Mouse (Mus musculus): ENCODE data around the gene Cntn4. TPM values are rescaled to one million over a fixed set of nuclear protein-coding genes. Genes with fewer than 3 reads are reported as not detected.
A peak's percentile ranks its signal among the peaks of the same experiment; 100 is the strongest.

The Cntn4 gene
- total RNA-seq (2014; rRNA removed) (15.2 and 23.3 TPM in 2 replicates), polyA plus RNA-seq (2015; fragmentation: Nextera tagmentation; extraction: Ambion mirVana) (9.1 and 13.9 TPM in 2 replicates)

DNA sequence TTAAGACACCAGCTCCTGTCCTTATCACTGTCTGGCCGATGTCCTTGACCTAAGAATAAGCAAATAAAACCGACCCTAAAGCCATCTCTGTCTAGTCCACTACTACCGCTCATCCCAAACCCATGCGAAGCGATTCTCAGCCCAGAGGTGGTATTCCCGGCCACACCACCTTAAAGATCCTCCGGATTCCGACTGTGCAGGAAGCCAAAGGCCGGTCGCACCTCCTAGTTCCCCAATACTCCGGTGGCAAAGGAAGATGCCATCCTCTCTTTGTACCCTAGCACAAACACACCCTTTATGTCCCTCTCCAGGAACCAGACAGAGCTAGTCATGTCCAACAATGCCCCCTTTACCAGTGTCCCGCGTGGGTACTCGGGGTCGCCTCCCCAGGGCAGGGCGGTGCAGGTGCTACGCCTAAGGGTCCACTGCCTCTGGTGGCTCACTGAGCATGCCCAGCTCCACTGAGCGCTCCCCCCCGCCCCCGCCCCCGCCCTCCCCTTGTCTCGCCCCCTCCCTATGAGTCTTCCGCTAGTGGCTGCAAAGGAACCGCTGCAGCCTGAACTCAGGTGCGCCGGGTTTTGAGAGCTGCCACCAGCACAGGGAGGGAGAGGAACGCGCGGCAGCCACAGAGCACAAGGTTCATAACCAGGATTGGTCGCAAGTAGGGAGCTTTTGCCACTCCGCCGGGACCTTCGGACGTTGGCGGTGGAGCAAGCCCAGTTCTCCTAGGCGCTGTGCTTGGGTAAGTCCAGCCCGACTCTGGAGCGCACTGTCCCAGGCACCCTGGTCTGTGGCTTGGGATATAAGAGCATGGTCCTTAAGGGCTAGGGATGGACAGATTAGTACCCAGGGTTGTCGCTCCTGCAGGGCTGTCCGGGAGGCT is at the start of gene Cntn4:
TSS of gene Cntn4 (plus strand) at position 512 of the 883 bp plus-strand sequence.
- 3% methylated on average over 40 of the region's 40 CpGs for WGBS
- H3K27ac ChIP-seq (ENCODE audit: low read depth, low read length): 0 out of 2 replicates have a peak within 1 kb of the TSS, but pooled peaks have one; percentile 40

DNA sequence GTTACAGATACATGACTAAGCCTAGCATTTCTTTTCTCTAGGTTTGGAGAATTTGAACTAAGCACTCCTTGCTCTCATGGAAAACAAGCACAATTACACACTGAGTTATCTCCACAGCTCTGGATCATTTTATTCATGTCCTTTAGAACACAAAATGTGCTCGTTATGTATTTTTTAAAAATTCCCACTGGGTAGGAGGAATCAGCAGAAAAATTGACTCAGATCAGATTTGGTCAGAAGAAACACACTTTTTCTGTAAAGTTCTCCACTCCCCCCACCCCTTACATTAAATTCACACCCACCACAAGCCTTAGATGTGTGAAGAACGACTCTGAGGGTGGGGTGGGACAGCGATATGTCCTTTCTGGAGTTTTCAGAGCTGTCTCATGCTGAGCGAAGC is 3.2 kb upstream of the Cntn4 start:
- TF ChIP-seq CTCF (IDR thresholded peaks at IDR 0.05; ENCODE audit: low read depth): no peak
- Histone ChIP-seq H3K27me3 (ENCODE audit: insufficient read depth, low read length) (peaks cover 8% of the 10 kb centered on the region), H3K9ac (no peak overlapping the region), H3K9me3 (ENCODE audit: low read length) (no peaks in the 10 kb centered on the region), H3K4me1 (ENCODE audit: insufficient read depth) (no peaks in the 10 kb centered on the region), H3K27ac (ENCODE audit: low read depth, low read length) (no peak overlapping the region), H3K4me2 (ENCODE audit: low read depth) (no peak overlapping the region), H3K4me3 (ENCODE audit: low read depth, low read length) (no peak overlapping the region), H3K36me3 (ENCODE audit: insufficient read depth) (no peaks in the 10 kb centered on the region)
- ATAC-seq: no peak
- no peak for DNase-seq
- WGBS: 74% methylated on average over 4 of the region's 4 CpGs

More for the DNA sequence above, at the start of gene Cntn4:
- peak within 1 kb of the TSS; percentile 80 for H3K4me2 ChIP-seq (ENCODE audit: low read depth)
- ATAC-seq: peak; percentile 92
- peaks cover 12% of the 10 kb centered on the region for H3K27me3 ChIP-seq (ENCODE audit: insufficient read depth, low read length)
- no peaks in the 10 kb centered on the region for H3K36me3 ChIP-seq (ENCODE audit: insufficient read depth)
- no peaks in the 10 kb centered on the region for H3K9me3 ChIP-seq (ENCODE audit: low read length)
- H3K4me1 ChIP-seq (ENCODE audit: insufficient read depth): no peaks in the 10 kb centered on the region
- TF ChIP-seq CTCF (IDR thresholded peaks at IDR 0.05; ENCODE audit: low read depth): 0 out of 2 replicates have a peak, but pooled peaks have one; percentile 13
- peak within 1 kb of the TSS; percentile 54 for H3K4me3 ChIP-seq (ENCODE audit: low read depth, low read length)
- DNase-seq: peak; percentile 58
- peak within 1 kb of the TSS; percentile 61 for H3K9ac ChIP-seq

DNA sequence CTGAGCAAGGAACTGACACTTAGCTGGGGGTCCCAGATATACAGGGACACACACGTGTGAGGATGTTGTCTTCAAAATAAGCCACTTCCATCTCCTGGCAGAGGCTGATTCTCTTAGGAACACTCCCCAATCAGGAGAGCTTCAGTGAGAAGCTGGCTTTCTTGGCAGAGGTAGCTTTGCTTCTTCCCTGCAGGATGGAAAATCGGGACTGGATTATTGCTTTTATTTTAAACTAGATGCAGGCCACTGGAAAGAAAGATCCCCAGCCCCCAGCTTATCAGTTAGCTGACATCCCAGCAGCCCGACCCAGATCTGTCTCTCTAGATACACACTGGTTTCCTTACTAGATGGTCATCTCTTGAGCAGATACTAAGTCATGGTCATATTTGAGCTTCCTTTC is 2.4 kb upstream of the Cntn4 start:
- ATAC-seq (no peak), DNase-seq (peak; percentile 7)
- no peak for TF ChIP-seq CTCF (IDR thresholded peaks at IDR 0.05; ENCODE audit: low read depth)
- Histone ChIP-seq H3K27me3 (ENCODE audit: insufficient read depth, low read length) (peaks cover 12% of the 10 kb centered on the region), H3K4me1 (ENCODE audit: insufficient read depth) (no peaks in the 10 kb centered on the region), H3K27ac (ENCODE audit: low read depth, low read length) (no peak overlapping the region), H3K4me2 (ENCODE audit: low read depth) (no peak overlapping the region), H3K9me3 (ENCODE audit: low read length) (no peaks in the 10 kb centered on the region), H3K4me3 (ENCODE audit: low read depth, low read length) (no peak overlapping the region), H3K36me3 (ENCODE audit: insufficient read depth) (no peaks in the 10 kb centered on the region), H3K9ac (no peak overlapping the region)
- WGBS: 35% methylated on average over 3 of the region's 3 CpGs

DNA sequence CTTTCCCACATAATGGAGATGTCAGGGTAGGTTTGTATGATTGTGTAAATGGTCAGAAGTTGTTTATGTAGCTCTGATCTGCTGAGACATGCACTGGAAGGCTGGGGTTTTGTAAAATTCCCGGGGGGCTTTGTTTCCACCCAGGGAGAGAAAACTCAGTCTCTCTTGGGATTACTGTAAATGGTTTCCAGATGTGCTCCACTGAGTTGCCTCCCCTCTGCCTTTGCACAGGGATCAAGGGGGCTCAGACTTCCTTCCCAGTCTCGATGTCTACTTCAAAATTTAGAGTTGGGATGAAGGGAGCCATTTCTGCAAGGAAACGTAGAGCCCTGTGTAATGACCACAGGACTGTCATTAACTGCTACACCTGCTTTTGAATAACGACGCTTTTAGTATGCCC is 823 bp upstream of the Cntn4 start:
- no peak for TF ChIP-seq CTCF (IDR thresholded peaks at IDR 0.05; ENCODE audit: low read depth)
- H3K4me2 ChIP-seq (ENCODE audit: low read depth): peak overlapping the region; percentile 80
- H3K9ac ChIP-seq: peak overlapping the region; percentile 61
- no peaks in the 10 kb centered on the region for H3K9me3 ChIP-seq (ENCODE audit: low read length)
- ATAC-seq: no peak
- H3K4me3 ChIP-seq (ENCODE audit: low read depth, low read length): peak overlapping the region; percentile 54
- H3K27me3 ChIP-seq (ENCODE audit: insufficient read depth, low read length): peaks cover 12% of the 10 kb centered on the region
- 22% methylated on average over 5 of the region's 5 CpGs for WGBS
- DNase-seq: peak; percentile 4
- H3K27ac ChIP-seq (ENCODE audit: low read depth, low read length): no peak overlapping the region
- no peaks in the 10 kb centered on the region for H3K4me1 ChIP-seq (ENCODE audit: insufficient read depth)
- H3K36me3 ChIP-seq (ENCODE audit: insufficient read depth): no peaks in the 10 kb centered on the region

DNA sequence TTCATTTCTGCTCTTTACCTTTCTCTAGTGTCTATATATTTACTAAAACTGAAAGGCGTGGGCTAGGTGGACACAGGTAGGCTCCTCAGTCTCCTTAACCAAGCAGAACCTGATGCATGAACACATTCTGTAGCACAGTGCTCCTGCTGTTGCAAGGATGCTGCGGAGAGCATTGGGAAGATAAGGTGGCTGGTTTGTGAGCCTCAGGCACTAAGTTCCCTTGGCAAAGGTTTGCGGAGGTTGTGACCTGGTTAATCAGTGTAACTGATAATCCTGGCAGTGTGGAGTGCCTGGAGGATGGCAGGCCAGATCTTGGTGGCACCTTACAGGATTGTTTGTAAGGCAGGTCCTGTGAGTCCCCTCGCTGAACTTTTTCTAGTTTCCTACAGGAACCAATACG is 1.3 kb downstream of the Cntn4 start:
- peak overlapping the region; percentile 80 for H3K4me2 ChIP-seq (ENCODE audit: low read depth)
- no peak overlapping the region for H3K27ac ChIP-seq (ENCODE audit: low read depth, low read length)
- no peak overlapping the region for H3K9ac ChIP-seq
- H3K27me3 ChIP-seq (ENCODE audit: insufficient read depth, low read length): peaks cover 12% of the 10 kb centered on the region
- H3K36me3 ChIP-seq (ENCODE audit: insufficient read depth): no peaks in the 10 kb centered on the region
- peak overlapping the region; percentile 54 for H3K4me3 ChIP-seq (ENCODE audit: low read depth, low read length)
- 4% methylated on average over 5 of the region's 5 CpGs for WGBS
- no peak for ATAC-seq
- H3K9me3 ChIP-seq (ENCODE audit: low read length): no peaks in the 10 kb centered on the region
- no peak for TF ChIP-seq CTCF (IDR thresholded peaks at IDR 0.05; ENCODE audit: low read depth)
- DNase-seq: peak; percentile 21
- H3K4me1 ChIP-seq (ENCODE audit: insufficient read depth): no peaks in the 10 kb centered on the region

DNA sequence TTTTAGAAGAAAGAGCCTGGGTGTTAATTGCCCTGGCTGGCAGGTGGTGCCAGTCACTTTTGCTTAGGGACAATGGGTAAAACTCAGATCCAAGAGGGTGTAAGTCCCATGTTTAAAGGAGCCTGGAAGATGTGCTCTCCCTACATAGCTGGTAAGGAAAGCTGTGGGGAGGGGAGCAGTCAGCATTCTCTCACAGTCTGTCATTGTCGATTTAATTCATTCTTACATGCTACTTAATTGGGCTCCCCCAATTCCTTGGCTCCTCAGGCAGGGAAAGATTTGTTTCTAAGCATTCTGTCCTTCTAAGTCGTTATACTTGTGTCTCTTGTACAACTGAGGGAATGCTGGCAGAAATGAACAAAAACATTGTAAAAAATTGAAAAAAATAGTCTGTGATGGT is 4.0 kb downstream of the Cntn4 start:
- Histone ChIP-seq H3K4me2 (ENCODE audit: low read depth) (no peak overlapping the region), H3K36me3 (ENCODE audit: insufficient read depth) (no peaks in the 10 kb centered on the region), H3K9me3 (ENCODE audit: low read length) (no peaks in the 10 kb centered on the region), H3K27ac (ENCODE audit: low read depth, low read length) (no peak overlapping the region), H3K4me1 (ENCODE audit: insufficient read depth) (no peaks in the 10 kb centered on the region), H3K4me3 (ENCODE audit: low read depth, low read length) (no peak overlapping the region), H3K9ac (no peak overlapping the region), H3K27me3 (ENCODE audit: insufficient read depth, low read length) (peaks cover 12% of the 10 kb centered on the region)
- no peak for ATAC-seq
- no peak for TF ChIP-seq CTCF (IDR thresholded peaks at IDR 0.05; ENCODE audit: low read depth)
- WGBS: 17% methylated on average over 2 of the region's 2 CpGs
- no peak for DNase-seq

DNA sequence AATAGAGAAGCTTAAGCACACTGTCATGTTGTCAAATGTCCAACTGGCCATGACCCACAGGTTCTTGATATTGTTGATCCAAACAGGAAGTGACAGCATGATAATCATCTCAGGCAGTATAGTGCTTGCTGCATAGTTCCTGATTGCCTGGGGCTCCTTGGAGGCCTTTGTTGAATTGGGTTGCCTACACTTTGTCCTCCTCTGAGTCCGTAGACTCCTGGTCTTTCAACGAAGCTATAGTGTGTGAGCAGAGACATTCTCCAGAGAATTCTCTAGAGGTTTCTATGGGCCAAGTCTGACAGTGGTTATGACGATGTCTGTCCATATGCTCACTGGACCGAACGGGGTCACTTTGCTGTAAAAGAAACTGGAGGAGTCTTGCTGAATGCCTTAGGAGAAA is 5.8 kb downstream of the Cntn4 start:
- DNase-seq (no peak), ATAC-seq (no peak)
- no peak overlapping the region for H3K4me3 ChIP-seq (ENCODE audit: low read depth, low read length)
- no peak overlapping the region for H3K4me2 ChIP-seq (ENCODE audit: low read depth)
- H3K27me3 ChIP-seq (ENCODE audit: insufficient read depth, low read length): peaks cover 4% of the 10 kb centered on the region; the same call in 1 of the 2 replicates
- no peaks in the 10 kb centered on the region for H3K9me3 ChIP-seq (ENCODE audit: low read length)
- H3K9ac ChIP-seq: no peak overlapping the region
- H3K36me3 ChIP-seq (ENCODE audit: insufficient read depth): no peaks in the 10 kb centered on the region
- H3K4me1 ChIP-seq (ENCODE audit: insufficient read depth): no peaks in the 10 kb centered on the region
- 87% methylated on average over 5 of the region's 5 CpGs for WGBS
- H3K27ac ChIP-seq (ENCODE audit: low read depth, low read length): no peak overlapping the region
- no peak for TF ChIP-seq CTCF (IDR thresholded peaks at IDR 0.05; ENCODE audit: low read depth)
